Mouse (Mus musculus): ENCODE data around the gene Gtf2e1. TPM values are rescaled to one million over a fixed set of nuclear protein-coding genes. Genes with fewer than 3 reads are reported as not detected.

The Gtf2e1 gene
- 14.9 TPM for polyA plus RNA-seq (2015; fragmentation: Illumina TruSeq; extraction: RNeasy Lipid Tissue Mini Kit (QIAGEN cat#74804); ENCODE audit: low read depth, low replicate concordance)

GRCm38 (mm10) chr16:37539611-37540580, at the start of gene Gtf2e1, which contains the start of gene Rabl3:
Gene Gtf2e1, minus strand, starts transcription at chr16:37539789.
Gene Rabl3, plus strand, starts transcription at chr16:37539885.

GRCm38 (mm10) chr16:37579994-37580393, 40.4 kb upstream of the Gtf2e1 start, which contains the start of gene Hgd:
Gene Hgd, plus strand, starts transcription at chr16:37580153.

Other genes with a start within 250 kb of the Gtf2e1 start
- 37.0 TPM for gene Stxbp5l, start 154.8 kb downstream of the Gtf2e1 start, polyA plus RNA-seq (2015; fragmentation: Illumina TruSeq; extraction: RNeasy Lipid Tissue Mini Kit (QIAGEN cat#74804); ENCODE audit: low read depth, low replicate concordance)
- 11.1 TPM for gene Rabl3, start 96 bp upstream of the Gtf2e1 start, polyA plus RNA-seq (2015; fragmentation: Illumina TruSeq; extraction: RNeasy Lipid Tissue Mini Kit (QIAGEN cat#74804); ENCODE audit: low read depth, low replicate concordance)
- gene Hgd, start 40.4 kb upstream of the Gtf2e1 start, polyA plus RNA-seq (2015; fragmentation: Illumina TruSeq; extraction: RNeasy Lipid Tissue Mini Kit (QIAGEN cat#74804); ENCODE audit: low read depth, low replicate concordance), result 0.33 TPM
- gene Ndufb4, start 114.7 kb upstream of the Gtf2e1 start, polyA plus RNA-seq (2015; fragmentation: Illumina TruSeq; extraction: RNeasy Lipid Tissue Mini Kit (QIAGEN cat#74804); ENCODE audit: low read depth, low replicate concordance), result 90.3 TPM
- 25.9 TPM for gene Fstl1, start 237.1 kb upstream of the Gtf2e1 start, polyA plus RNA-seq (2015; fragmentation: Illumina TruSeq; extraction: RNeasy Lipid Tissue Mini Kit (QIAGEN cat#74804); ENCODE audit: low read depth, low replicate concordance)